Mouse (Mus musculus) frontal cortex, postnatal 36 days (tissue): ENCODE measurements at regions not wholly inside any gene's neighbourhood (a gene's known extent, or its start where the extent isn't known, plus 50 kb on each side); places are given as distances from the start of the nearest gene placed in this dataset.
"Not testable (repeated sequence)": the region's sequence is repeated elsewhere in the genome, so short reads cannot be mapped to it uniquely, and the experiment has no call there.

Experiments used
- DNase-seq, 2 experiments: peaks; one replicate each; pipeline ENCODE4 v3.0.0; 2022; ENCODE audit warnings: low spot score in 2 of 2

DNA sequence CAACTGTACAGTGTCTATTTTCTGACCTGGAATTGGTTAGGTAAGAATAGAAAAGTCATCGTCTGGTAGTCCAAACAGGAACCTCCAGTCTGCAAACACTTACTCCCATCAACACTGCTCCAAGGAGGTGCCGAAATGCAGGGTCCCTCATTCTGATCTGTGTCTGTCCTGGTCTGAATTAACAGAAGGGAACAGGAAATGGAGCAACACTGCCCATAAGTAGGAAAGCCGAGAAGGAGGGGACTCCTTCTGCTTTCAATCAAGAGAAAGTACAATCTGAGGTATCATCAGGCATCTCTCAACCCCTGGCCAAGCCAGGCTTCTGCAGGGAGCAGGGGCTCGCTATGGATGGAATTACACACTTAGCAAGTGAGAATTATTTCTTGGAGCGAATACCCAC, 562.4 kb upstream of the 2610301B20Rik start:
- DNase-seq: no peak

DNA sequence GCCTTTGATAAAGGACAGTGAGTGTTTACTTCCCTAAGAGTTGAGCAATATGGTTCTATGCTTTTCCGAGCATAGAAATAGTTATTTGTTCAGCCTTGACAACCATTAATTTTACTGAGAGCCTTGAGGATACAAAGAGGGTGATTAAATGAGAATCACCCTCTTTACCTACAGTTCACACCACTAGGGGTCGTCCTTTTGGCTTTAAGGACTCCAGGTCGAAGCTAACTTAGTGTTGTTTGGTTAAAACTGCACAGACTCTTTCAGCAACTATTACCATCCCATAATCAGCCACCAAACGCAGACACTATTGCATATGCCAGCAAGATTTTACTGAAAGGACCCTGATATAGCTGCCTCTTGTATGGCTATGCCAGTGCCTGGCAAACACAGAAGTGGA, 559.2 kb upstream of the 2610301B20Rik start:
- no peak for DNase-seq

DNA sequence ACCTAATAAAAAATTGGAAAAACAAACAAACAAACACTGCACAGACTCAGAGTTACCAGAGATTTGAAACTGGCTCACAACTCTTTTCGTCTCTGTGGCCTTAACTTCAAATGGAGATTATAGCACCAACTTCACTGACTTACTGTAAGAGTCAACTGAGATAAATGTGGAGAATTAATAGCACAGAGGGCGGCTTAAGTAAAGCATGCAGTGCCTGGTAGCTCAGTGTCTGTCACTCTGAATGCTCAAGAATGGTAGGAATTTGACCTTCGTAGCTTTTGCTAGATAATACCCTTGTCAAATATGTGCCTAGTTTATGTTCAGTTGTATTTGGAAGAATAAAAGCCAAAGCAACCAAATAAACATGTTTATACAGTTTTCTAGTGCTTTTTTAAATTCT, 558.4 kb upstream of the 2610301B20Rik start:
- DNase-seq: no peak

DNA sequence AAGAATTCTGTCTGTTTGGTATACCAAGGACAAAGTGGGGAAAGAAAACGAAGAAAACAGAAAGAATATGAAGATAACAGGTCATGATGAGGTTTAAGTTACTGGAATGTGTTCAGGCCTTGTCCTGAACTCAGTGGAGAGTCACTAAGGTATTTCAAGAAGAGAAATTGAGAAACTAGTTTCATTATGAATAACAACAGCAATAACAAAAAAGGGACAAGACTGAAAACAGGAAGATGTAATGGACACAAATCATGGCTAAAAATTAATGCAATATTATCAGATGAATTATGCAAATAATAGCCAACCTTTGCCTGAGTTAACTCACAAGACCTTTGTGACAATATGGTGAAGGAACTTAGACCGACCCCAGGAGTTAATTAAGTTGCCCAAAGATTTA, 530.2 kb upstream of the 2610301B20Rik start:
- DNase-seq: no peak

DNA sequence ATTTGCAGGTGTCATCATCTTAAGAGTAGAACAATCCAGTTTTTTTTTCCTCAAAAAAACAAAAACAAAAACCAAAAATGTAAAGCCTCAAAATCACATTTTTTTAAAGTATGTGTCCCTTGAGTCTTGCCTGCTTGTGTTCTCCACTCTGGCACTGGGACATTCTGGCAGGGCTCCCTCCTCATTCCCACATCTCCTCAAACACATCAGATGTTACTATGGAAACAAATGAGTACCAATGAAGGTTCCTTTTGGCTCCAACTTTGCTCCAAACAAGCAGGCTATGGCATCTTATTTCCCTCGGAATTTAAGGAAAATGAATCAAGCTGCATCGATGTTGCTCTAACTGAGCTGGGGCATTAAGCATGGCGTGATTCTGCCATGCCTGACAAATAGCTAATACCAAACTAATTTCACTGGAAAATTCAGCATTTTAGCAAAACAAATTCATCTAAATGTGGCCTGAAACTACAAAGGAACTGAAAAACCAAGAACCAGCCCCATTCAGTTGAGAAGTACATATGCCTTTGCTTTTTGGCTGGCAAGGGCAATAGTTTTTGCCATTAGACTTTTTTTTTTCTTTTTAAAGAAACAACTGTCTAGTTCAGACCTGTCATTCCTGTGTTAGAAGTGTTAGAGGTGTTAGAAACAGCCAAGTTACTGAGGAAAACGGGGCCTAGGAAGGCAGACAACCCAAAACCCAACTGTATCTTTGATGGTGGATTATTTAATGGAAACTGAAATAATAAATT, 522.2 kb upstream of the 2610301B20Rik start:
- DNase-seq: peak; percentile 33 to 45

DNA sequence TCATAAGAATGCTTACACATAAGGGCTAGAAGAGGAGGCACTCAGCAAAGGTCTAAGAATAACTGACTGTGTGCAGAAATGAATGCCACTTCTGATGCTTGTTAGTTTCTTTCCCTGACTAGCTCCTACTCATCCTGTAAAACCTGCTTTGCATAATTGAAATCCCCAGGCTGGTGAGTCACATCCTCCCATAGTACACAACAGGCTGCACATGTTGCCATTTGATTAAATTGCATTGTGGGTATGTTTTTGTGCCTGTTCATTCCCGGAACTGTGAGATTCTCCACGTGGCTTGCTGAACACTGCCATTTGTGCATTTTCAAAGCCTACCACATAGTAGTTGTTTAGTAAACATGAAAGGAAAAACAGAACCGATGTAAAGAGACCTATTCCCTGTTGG, 516.7 kb upstream of the 2610301B20Rik start:
- DNase-seq: peak; percentile 22 to 38

DNA sequence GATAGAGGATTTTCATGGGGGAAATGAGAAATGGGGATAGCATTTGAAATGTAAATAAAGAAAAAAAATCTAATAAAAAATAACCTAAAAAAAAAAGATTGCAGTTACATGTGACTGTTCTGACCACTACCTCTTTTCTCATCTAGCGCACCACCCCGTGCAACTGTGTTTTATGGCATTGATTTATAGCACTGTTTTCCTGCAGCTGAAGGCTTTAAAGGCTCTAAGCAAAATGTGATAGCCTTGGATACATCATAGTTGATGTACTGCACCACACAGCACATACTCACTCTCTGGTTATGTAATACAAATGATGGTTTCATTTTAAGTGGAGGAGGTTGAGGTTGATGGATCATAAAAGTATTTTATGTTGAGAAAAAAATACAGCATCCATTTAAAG, 484.5 kb upstream of the 2610301B20Rik start:
- DNase-seq: no peak

DNA sequence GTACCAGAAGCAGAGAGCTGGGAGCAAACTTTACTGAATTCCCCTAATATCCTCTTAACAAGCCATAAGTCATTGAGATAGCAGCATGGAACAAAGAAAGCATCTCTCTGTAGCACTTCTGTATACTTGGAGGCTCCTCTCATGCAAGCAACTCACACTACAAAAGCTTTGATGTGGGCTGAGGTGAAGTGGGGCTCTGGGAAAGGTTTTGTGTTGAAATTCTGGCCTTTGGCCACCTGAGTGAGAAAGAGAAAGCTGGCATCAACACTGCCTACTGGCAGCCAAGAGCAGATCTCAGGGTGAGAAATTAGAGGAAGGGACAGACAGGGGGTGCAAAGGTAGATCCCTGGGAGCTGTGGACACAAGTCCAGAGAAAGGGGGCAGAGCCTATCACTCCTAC, 477.0 kb upstream of the 2610301B20Rik start:
- DNase-seq: no peak

DNA sequence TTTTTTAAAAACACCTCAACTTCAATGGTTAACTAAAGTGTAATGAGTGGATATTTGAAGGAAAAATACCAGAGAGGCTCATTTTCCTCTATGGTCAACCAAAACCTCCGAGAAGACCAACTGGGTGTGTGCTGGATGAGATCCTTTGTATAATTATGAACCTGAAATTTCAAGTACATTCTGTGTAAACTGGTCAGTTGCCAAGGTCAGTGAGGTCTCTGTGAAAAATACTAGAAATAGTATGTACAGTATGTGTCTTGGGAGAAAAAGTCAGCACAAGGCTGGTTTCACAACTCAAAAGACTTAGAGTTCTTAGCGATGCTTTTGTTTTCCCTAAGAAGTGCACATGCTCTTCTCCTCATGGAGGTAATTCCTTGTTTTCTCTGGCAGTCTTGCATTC, 476.2 kb upstream of the 2610301B20Rik start:
- DNase-seq: no peak

DNA sequence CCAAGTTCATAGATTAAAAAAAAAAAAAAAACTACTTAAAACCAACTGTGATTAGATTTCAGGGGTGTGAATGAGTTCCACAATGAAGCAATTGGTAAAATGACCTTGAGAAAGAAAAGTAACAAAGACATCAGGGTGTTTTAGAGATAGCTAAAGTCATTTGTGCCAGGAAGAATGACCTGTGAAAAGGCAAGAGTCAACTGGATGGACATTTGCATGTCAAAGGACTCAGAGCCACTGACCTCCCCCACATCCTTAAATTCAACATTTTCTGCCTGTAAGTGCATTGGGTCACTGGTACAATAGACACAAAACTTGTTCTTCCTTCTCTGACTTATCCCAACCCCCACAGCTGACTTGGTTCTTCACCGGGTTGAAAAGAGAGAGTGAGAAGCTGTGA, 474.6 kb upstream of the 2610301B20Rik start:
- DNase-seq: no peak

DNA sequence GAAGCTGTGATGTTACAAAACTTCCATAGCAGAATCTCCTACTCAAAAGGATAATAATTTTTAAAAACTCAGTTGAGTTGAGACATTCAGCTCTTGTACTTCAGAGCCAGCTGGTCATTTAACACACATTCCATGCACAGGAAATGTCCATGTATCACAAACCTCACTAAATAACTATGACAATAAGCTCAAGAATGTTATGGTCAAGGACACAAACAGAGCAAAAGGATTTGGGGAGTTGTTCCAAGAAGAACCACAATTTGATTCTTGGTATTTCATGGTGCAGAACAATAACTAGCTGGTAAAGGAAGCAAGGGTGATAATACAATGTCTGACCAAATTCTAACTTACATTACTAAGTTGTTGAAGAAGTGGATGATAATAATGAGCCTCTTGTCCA, 471.4 kb upstream of the 2610301B20Rik start:
- no peak for DNase-seq

DNA sequence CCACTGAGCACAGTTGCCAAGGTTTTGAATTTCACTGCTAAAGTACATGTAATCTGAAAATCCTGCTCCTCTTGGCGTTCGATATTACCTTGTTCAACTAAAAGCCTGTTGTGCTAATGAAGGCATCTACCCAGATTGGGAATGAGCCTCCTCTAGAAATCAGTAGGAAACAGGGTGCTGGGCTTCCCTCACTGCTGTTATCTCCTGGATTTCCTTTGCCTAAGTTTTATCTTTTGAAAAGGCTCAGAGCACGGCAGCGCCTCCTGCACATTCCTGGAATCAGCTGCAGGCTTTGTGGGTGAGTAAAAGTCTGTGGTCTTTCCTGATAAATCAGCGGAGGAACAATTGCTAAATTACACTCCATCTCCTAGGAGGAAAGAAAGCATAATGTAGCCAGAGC, 469.9 kb upstream of the 2610301B20Rik start:
- DNase-seq: no peak

DNA sequence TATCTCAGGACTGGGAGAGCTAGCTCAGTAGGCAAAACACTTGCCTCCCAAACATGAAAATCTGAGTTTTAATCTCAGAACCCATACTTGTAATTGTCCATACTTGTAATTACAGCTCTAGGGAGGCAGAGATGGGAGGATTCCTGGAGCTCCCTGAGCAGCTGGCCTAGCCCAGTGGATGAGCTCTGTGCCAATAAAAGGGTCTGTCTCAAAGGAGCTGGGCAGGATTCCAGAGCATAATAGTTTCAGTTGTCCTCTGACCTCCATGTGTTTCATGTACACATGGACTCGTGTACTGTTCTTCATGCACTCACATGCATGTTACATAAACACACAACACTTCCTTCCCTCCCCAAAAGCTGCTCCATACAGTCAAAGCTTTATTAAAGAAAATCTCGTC, 469.2 kb upstream of the 2610301B20Rik start:
- DNase-seq: no peak

DNA sequence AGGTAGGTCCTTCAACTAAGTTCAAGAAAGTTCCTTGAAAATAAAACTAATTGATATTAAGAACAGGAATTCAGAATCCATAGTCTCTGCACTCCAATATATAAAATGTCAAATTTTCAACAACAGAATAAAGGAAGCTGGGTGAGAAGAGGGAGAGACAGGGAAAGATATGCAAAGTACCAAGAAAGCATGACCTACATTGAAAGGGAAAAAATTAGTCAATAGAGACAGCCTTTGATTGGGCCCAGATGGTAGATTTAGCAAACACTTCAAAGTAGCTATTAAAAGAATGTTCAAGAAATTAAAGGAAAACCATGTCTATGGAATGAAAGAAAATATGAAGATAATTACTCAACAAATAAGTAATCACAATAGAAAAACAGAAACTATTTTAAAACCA, 460.0 kb upstream of the 2610301B20Rik start:
- DNase-seq: no peak

DNA sequence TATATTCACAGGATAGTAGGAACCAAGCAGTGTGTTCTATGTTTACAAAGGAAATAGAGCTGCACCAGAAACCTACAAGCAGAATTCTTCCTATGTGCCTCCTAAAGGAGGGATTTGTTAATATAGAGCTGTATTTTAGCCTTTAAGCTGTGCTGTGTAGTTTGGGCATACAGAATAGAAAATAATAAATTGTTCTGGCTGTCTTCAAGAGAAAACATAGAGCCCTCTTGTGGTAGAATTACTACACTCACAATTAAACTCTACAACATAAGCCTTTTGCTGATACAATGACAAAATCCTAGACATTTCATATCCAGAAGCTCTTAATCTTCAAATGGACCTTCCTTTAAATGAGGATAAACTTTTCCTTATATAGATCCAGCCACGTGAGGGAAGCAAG, 452.9 kb upstream of the 2610301B20Rik start:
- DNase-seq: no peak

DNA sequence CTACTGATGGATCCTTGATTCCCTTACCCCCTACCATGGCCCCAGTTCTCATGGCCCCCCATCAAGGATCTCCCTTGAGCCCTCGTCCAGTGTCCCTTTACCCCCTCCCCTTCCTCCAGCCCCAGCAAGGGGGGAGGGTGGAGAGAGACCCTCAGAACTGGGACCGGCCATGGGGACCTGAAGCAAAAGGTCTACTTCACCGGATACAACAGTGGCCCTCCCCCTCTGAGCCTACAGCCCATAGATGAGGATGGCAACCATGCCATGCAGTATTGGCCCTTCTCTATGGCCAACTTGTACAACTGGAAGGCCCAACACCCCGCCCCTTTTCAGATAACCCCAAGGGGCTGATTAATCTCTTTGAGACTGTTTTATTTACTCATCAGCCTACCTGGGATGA, 439.9 kb upstream of the 2610301B20Rik start:
- no peak for DNase-seq

DNA sequence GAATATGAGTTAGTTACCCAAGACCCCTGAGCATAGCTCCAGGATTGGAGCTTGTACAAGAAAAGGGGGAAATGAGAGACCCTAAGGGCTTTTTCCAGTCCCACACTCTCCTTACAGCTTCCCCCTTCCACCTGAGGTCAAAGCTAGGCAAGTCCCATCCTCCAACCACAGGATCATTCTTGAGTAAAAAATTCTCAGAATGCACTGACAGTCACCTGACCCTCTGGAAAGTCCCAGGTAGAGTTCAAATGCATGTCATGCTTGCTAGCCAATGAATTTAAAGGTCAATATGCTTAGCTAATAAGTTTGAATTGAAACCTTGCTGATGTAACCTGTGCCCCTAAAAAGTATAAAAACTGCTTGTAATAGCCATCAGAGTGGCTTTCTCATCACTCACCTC, 434.4 kb upstream of the 2610301B20Rik start:
- DNase-seq: not testable (repeated sequence)

DNA sequence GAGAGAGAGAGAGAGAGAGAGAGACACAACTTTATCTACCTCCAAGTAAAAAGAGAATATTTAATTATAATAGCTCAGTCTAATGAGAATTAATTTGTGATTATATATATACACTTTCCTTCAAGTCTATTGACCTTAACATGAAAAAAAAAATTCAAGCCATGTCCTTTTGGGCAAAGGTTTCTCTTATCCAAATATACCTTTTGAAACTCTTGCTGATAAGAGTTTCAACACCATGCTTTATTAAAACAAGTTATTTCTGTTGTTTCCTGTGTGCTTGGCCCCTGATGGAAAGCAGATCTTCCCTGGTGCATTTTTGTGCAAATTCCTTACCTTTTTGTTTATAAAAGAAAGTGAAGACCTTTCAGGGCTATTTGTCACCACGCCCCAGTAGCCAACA, 414.7 kb upstream of the 2610301B20Rik start:
- no peak for DNase-seq

DNA sequence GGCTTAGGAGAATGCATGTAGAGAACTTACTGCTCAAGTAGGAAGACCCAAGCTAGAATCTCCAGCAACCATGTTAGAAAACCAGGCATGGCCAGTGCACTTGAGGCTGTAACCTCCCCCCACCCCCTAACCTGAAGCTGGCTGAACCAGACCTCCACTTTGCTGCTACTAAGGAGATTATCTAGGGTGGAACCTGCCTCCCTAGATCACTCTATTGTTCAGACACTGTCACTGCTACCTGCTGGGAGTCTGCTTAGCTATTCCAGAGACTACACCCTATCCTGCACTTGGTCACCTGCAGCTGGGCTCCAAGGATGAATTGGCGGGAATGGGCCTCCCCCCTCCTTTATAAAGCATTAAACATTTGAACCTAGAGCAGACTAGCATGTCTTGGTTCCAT, 393.4 kb upstream of the 2610301B20Rik start:
- no peak for DNase-seq

DNA sequence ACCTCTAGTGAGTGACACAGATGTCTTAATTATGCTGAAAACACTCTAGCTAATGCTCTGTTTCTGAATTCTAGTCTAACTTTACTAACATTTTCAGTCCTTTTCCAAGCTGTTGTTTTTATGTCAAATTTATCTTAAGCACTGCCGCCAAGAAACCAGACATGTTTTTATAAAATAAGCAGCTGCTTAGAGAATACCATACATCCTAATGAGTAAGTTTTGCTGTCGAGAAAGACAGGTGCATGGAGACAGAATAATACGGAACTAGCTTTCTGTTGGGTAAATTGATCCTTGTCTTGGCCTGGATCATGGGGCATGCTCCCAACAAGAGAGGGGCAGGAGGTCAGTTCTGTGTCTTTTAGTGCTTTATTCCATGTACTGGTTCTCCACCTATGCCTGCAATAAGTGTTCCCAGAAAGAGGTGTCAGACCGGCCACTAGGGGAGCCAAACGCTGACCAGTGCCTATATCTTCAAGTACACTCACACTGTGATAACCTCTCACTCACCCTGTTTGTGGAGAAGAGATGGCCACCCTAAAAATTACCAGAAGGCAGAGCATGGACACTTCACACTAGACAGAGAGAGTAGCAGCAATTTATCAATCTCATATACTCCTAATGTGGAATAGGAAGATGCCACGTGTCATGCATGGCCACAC, 366.0 kb upstream of the 2610301B20Rik start:
- peak; percentile 1 to 5 for DNase-seq

DNA sequence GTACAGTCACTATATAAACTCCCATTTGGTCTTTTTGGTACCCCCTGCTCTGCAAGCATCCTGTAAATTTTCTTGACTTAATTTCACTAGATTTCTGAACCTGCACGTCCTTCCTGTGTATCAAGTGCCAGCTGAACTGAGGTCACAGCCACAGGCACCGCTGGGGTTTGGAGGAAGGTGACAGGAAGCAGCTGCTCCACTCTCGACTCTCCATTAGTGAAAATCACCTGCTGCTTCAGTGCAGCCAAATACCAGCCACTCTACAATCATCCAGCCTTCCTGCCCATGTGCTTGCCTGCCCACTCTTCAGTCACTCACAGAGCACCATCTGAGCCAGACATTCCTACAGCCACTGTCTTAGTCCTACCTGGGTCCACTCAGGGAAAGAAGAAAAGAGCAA, 364.3 kb upstream of the 2610301B20Rik start:
- no peak for DNase-seq

DNA sequence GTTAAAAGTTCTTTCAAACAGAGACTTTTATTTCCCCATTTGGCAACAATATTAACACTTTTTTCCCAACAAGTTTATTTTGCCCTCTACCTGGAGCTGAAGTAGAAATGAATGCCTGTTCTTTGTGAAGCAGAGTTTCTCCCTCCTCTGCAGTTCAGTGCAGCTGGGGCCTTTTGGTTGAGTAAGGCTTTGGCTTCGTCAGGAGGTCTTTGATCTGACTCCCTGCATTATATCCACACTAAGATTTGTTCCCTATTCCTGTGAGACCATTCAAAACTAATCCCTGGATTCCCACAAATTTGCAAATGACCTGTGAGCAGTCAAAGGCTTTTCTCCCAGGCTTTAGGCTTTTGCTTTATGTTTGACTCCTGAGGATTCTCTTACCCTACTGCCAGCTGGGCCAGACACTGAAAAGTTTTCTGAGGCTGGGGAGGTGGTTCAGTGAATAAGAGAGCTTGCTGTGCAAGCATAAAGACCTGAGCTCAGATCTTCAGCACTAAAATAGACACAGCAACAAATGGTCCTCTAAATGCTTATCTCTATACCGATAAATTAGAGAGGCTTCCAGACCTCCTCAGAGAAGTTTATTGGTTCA, 323.5 kb upstream of the 2610301B20Rik start:
- DNase-seq: no peak

DNA sequence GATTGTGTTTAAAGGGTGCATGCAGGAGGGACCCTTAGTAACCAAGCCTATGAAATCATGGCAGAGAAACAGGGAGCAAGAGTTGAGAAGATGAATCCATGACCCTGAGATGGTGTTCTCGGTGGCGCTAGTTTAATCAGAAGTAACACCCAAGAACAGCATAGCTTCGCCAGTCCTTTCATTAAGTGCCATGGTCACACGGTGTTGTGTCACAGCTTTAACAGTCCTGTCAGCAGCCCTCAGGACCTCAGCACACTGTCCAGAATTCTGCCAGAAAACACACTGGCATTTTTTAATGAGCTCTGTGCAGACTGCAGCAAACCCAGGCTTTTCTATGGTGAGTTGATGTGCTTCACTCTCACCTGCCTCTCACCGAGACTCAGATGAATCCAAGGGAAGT, 320.6 kb upstream of the 2610301B20Rik start:
- DNase-seq: no peak
